Mouse (Mus musculus): ENCODE results near the gene Ear1. TPM values are rescaled to one million over a fixed set of nuclear protein-coding genes. Genes with fewer than 3 reads are reported as not detected.
"Not testable (repeated sequence)": the region's sequence is repeated elsewhere in the genome, so short reads cannot be mapped to it uniquely, and the experiment has no call there.

The Ear1 gene
- polyA plus RNA-seq, 1 experiment from 2014 or later, result not detected

GRCm38 (mm10) chr14:43877789-43878188 lies 2.5 kb upstream of the Ear1 start:
- H3K27ac ChIP-seq (ENCODE audit: low read depth, low read length); H3K9me3 ChIP-seq (ENCODE audit: control insufficient read depth, low read length); DNase-seq (ENCODE audit: low spot score); H3K9ac ChIP-seq (ENCODE audit: low read length); H3K27me3 ChIP-seq (ENCODE audit: control insufficient read depth, insufficient read depth, low read length); H3K4me1 ChIP-seq (replicated peaks; ENCODE audit: control insufficient read depth, insufficient read depth, low read length); H3K4me2 ChIP-seq (ENCODE audit: low read depth, low read length, severe bottlenecking); H3K4me3 ChIP-seq (ENCODE audit: low read depth, low read length); ATAC-seq (replicated peaks; ENCODE audit: low FRiP score); H3K36me3 ChIP-seq (ENCODE audit: control insufficient read depth, insufficient read depth, low read length): not testable (repeated sequence)
- WGBS, result 56% methylated on average over 1 of the region's 2 CpGs

DNA sequence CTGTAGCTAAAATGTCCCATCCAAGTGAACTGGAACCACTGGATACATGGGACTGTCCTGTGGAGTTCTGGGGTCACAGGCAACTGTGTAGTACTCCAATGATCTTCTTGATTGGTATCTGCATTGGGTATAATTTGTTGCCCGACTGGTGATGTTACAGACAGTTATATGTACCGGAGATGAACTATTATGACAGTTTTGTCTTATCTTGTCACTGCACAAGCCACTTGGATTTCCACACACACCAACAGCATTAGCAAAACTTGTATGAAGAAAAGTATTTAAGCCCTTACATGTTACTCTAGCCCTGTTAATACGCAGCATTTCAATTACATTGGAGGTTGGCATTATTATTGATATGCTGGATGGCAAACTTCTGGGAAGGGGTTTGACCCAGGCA lies 455 bp downstream of the Ear1 start:
- not testable (repeated sequence) for H3K4me3 ChIP-seq (ENCODE audit: low read depth, low read length); H3K27ac ChIP-seq (ENCODE audit: low read depth, low read length); H3K36me3 ChIP-seq (ENCODE audit: control insufficient read depth, insufficient read depth, low read length); H3K9me3 ChIP-seq (ENCODE audit: control insufficient read depth, low read length); ATAC-seq (replicated peaks; ENCODE audit: low FRiP score); H3K9ac ChIP-seq (ENCODE audit: low read length); H3K4me2 ChIP-seq (ENCODE audit: low read depth, low read length, severe bottlenecking); H3K4me1 ChIP-seq (replicated peaks; ENCODE audit: control insufficient read depth, insufficient read depth, low read length); H3K27me3 ChIP-seq (ENCODE audit: control insufficient read depth, insufficient read depth, low read length); DNase-seq (ENCODE audit: low spot score)
- 90% methylated on average over 3 of the region's 3 CpGs for WGBS

- H3K4me1 ChIP-seq (replicated peaks; ENCODE audit: control insufficient read depth, insufficient read depth, low read length); H3K27me3 ChIP-seq (ENCODE audit: control insufficient read depth, insufficient read depth, low read length); H3K4me2 ChIP-seq (ENCODE audit: low read depth, low read length, severe bottlenecking); H3K9me3 ChIP-seq (ENCODE audit: control insufficient read depth, low read length); H3K36me3 ChIP-seq (ENCODE audit: control insufficient read depth, insufficient read depth, low read length); ATAC-seq (replicated peaks; ENCODE audit: low FRiP score); H3K4me3 ChIP-seq (ENCODE audit: low read depth, low read length); H3K9ac ChIP-seq (ENCODE audit: low read length); H3K27ac ChIP-seq (ENCODE audit: low read depth, low read length): not testable (repeated sequence)
- 45% methylated on average over 2 of the region's 2 CpGs for WGBS
- DNase-seq (ENCODE audit: low spot score), result peak; percentile 50
Observed at GRCm38 (mm10) chr14:43860522-43860921, 14.8 kb downstream of the Ear1 start.

GRCm38 (mm10) chr14:43859465-43859864 lies 15.9 kb downstream of the Ear1 start:
- not testable (repeated sequence) for H3K27ac ChIP-seq (ENCODE audit: low read depth, low read length); H3K9ac ChIP-seq (ENCODE audit: low read length); H3K4me3 ChIP-seq (ENCODE audit: low read depth, low read length); H3K4me1 ChIP-seq (replicated peaks; ENCODE audit: control insufficient read depth, insufficient read depth, low read length); H3K27me3 ChIP-seq (ENCODE audit: control insufficient read depth, insufficient read depth, low read length); ATAC-seq (replicated peaks; ENCODE audit: low FRiP score); H3K4me2 ChIP-seq (ENCODE audit: low read depth, low read length, severe bottlenecking); H3K36me3 ChIP-seq (ENCODE audit: control insufficient read depth, insufficient read depth, low read length); DNase-seq (ENCODE audit: low spot score); H3K9me3 ChIP-seq (ENCODE audit: control insufficient read depth, low read length)
- 67% methylated on average over 4 of the region's 6 CpGs for WGBS

DNA sequence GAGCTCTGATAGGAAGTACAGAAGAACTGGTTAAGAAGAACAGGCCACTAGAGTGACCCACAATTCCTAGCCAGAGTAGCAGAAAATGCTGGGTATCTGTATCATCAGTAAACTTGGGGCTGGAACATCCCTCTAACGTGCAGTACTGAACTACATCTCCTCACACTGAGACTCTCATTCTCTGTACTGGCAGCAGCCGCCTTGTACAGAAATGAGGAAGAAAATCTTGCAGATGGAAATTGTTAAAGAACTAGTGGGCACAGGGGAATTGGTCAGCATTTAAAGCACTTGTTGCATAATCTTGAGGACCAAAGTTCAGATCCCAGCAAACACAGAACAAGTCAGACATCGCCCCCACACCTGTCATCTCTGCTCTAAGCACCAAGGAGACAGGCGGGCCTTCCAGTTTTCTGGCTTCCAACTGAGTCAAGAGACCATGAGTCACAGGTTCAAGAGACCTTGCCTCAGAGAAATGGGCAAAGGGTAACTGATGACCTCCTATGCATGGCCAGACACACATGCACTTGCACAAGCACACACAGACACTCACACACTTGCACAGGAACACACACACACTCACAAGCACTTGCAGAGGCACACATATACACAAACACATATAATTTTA lies 31.3 kb downstream of the Ear1 start:
- not testable (repeated sequence) for H3K4me1 ChIP-seq (replicated peaks; ENCODE audit: control insufficient read depth, insufficient read depth, low read length); H3K9ac ChIP-seq (ENCODE audit: low read length); H3K9me3 ChIP-seq (ENCODE audit: control insufficient read depth, low read length); DNase-seq (ENCODE audit: low spot score); H3K4me3 ChIP-seq (ENCODE audit: low read depth, low read length); H3K27ac ChIP-seq (ENCODE audit: low read depth, low read length); H3K36me3 ChIP-seq (ENCODE audit: control insufficient read depth, insufficient read depth, low read length); H3K4me2 ChIP-seq (ENCODE audit: low read depth, low read length, severe bottlenecking); H3K27me3 ChIP-seq (ENCODE audit: control insufficient read depth, insufficient read depth, low read length); ATAC-seq (replicated peaks; ENCODE audit: low FRiP score)
- 85% methylated on average over 4 of the region's 4 CpGs for WGBS

DNA sequence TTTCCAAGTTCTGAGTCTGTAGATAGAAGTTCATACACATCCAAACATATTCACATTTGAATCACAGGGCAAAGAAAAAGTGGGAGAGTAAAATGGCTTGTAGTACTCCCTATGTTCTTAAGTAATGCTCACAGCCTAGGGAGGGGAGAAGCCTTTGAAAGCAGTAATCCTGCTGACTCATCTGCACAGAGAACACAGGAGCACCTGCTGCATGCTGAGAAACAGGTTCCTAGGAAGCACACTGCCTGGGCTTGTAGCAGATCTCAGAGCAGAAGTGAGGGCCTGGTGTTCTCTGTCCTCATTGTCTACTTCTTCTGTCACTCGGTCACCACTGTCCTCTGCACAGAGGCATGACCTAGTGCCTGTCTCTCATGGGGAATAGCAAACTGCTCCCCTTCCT lies 34.3 kb downstream of the Ear1 start:
- WGBS, result 20% methylated on average over 1 of the region's 1 CpGs
- H3K4me1 ChIP-seq (replicated peaks; ENCODE audit: control insufficient read depth, insufficient read depth, low read length); H3K27me3 ChIP-seq (ENCODE audit: control insufficient read depth, insufficient read depth, low read length); ATAC-seq (replicated peaks; ENCODE audit: low FRiP score); DNase-seq (ENCODE audit: low spot score); H3K4me2 ChIP-seq (ENCODE audit: low read depth, low read length, severe bottlenecking); H3K9me3 ChIP-seq (ENCODE audit: control insufficient read depth, low read length); H3K27ac ChIP-seq (ENCODE audit: low read depth, low read length); H3K36me3 ChIP-seq (ENCODE audit: control insufficient read depth, insufficient read depth, low read length); H3K9ac ChIP-seq (ENCODE audit: low read length); H3K4me3 ChIP-seq (ENCODE audit: low read depth, low read length): not testable (repeated sequence)

- not testable (repeated sequence) for H3K4me2 ChIP-seq (ENCODE audit: low read depth, low read length, severe bottlenecking); H3K27me3 ChIP-seq (ENCODE audit: control insufficient read depth, insufficient read depth, low read length); DNase-seq (ENCODE audit: low spot score); H3K9ac ChIP-seq (ENCODE audit: low read length); H3K9me3 ChIP-seq (ENCODE audit: control insufficient read depth, low read length); H3K36me3 ChIP-seq (ENCODE audit: control insufficient read depth, insufficient read depth, low read length); H3K27ac ChIP-seq (ENCODE audit: low read depth, low read length); H3K4me1 ChIP-seq (replicated peaks; ENCODE audit: control insufficient read depth, insufficient read depth, low read length); H3K4me3 ChIP-seq (ENCODE audit: low read depth, low read length); ATAC-seq (replicated peaks; ENCODE audit: low FRiP score)
- WGBS, result 84% methylated on average over 2 of the region's 2 CpGs
Observed at GRCm38 (mm10) chr14:43835366-43835765, 40.0 kb downstream of the Ear1 start.

GRCm38 (mm10) chr14:43830385-43830784 lies 44.9 kb downstream of the Ear1 start:
- not testable (repeated sequence) for ATAC-seq (replicated peaks; ENCODE audit: low FRiP score); DNase-seq (ENCODE audit: low spot score); H3K9me3 ChIP-seq (ENCODE audit: control insufficient read depth, low read length)

DNA sequence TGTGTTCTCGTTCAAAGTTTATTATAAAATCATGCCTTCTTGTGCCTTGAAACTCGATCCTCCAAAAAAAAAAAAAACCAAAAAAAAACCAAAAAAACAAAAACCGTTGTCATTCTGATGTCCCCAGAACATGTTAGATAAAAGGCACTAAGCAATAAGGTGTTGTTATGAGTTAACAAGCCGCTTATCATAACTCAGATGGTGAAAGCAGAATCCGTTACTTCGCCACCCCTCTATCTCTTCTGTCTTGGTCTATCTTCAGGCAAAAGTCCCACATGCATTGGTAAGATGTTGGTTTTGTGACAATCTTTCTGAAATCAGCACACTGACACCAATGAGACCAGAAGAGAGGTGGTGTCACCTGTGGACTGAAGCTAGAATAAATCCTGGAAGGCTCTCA lies 51.1 kb downstream of the Ear1 start:
- H3K9ac ChIP-seq (ENCODE audit: low read length); DNase-seq (ENCODE audit: low spot score); H3K27me3 ChIP-seq (ENCODE audit: control insufficient read depth, insufficient read depth, low read length); H3K27ac ChIP-seq (ENCODE audit: low read depth, low read length); ATAC-seq (replicated peaks; ENCODE audit: low FRiP score); H3K4me3 ChIP-seq (ENCODE audit: low read depth, low read length); H3K36me3 ChIP-seq (ENCODE audit: control insufficient read depth, insufficient read depth, low read length); H3K4me2 ChIP-seq (ENCODE audit: low read depth, low read length, severe bottlenecking); H3K4me1 ChIP-seq (replicated peaks; ENCODE audit: control insufficient read depth, insufficient read depth, low read length); H3K9me3 ChIP-seq (ENCODE audit: control insufficient read depth, low read length): not testable (repeated sequence)
- 89% methylated on average over 6 of the region's 6 CpGs for WGBS

More at GRCm38 (mm10) chr14:43830385-43830784, 44.9 kb downstream of the Ear1 start:
- H3K27me3 ChIP-seq (ENCODE audit: control insufficient read depth, insufficient read depth, low read length); H3K4me1 ChIP-seq (replicated peaks; ENCODE audit: control insufficient read depth, insufficient read depth, low read length); H3K4me3 ChIP-seq (ENCODE audit: low read depth, low read length); H3K27ac ChIP-seq (ENCODE audit: low read depth, low read length); H3K9ac ChIP-seq (ENCODE audit: low read length); H3K4me2 ChIP-seq (ENCODE audit: low read depth, low read length, severe bottlenecking); H3K36me3 ChIP-seq (ENCODE audit: control insufficient read depth, insufficient read depth, low read length): not testable (repeated sequence)
- 67% methylated on average over 1 of the region's 1 CpGs for WGBS
